Mouse (Mus musculus): Measurements from ENCODE around the gene Pgghg. TPM values are rescaled to one million over a fixed set of nuclear protein-coding genes. Genes with fewer than 3 reads are reported as not detected.

Gene Pgghg
- polyA plus RNA-seq, 1 experiment: 11.6 TPM

DNA sequence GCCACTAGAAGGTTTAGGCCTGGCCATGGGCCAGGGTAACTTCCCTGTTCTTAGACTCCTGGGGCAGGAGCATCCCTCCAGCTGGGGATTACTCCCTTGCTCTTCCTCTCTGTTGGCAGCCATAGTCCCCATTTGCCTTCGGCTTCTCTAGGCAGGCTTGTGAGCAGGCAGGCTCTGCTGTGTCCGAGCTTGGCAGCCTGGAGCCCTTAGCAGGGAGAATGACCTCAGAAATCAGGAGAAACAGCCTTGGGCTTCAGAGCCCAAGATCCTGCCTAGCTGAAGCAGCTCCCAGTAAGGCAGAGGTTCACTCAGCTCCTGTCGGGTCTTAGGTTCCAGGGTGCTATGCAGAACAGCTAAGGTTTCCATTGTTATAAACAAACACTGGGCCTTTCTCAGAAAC lies 42.1 kb upstream of the Pgghg start:
- Histone ChIP-seq H3ac (ENCODE audit: control insufficient read depth, insufficient read length) (no peak overlapping the region), H3K36me3 (ENCODE audit: control insufficient read depth, insufficient read depth) (peaks cover 18% of the 10 kb centered on the region), H3K4me2 (ENCODE audit: low read depth) (peak overlapping the region; percentile 61), H3K79me2 (ENCODE audit: control insufficient read depth, insufficient read depth) (no peaks in the 10 kb centered on the region), H3K4me3 (peak overlapping the region; percentile 28), H3K27me3 (ENCODE audit: control insufficient read depth, insufficient read depth, insufficient read length) (no peaks in the 10 kb centered on the region)
- TF ChIP-seq REST (IDR thresholded peaks at IDR 0.05; ENCODE audit: insufficient read depth, insufficient read length) (no peak), MYOD1 (IDR thresholded peaks at IDR 0.05; ENCODE audit: control insufficient read depth in 1 of 3, insufficient read length in 2 of 3, low read depth in 2 of 3) (no peak), POLR2A (IDR thresholded peaks at IDR 0.05; ENCODE audit: insufficient read length, low read depth) (no peak), MAX (IDR thresholded peaks at IDR 0.05; ENCODE audit: low read depth) (no peak), MYOG (IDR thresholded peaks at IDR 0.05; ENCODE audit: control insufficient read depth in 1 of 3, insufficient read depth in 1 of 3, insufficient read length in 2 of 3, low read depth in 2 of 3) (no peak), E2F4 (IDR thresholded peaks at IDR 0.05; ENCODE audit: insufficient read depth) (no peak), SRF (IDR thresholded peaks at IDR 0.05; ENCODE audit: control insufficient read depth, insufficient read length, low read depth) (no peak), TCF3 (IDR thresholded peaks at IDR 0.05; ENCODE audit: insufficient read length, low read depth) (no peak), POLR2AphosphoS2 (IDR thresholded peaks at IDR 0.05; ENCODE audit: insufficient read length, low read depth) (no peak), TCF12 (IDR thresholded peaks at IDR 0.05; ENCODE audit: insufficient read depth, poor library complexity, severe bottlenecking) (no peak), USF1 (IDR thresholded peaks at IDR 0.05; ENCODE audit: low read depth) (no peak), CEBPB (IDR thresholded peaks at IDR 0.05; ENCODE audit: insufficient read depth, poor library complexity, severe bottlenecking) (no peak)

DNA sequence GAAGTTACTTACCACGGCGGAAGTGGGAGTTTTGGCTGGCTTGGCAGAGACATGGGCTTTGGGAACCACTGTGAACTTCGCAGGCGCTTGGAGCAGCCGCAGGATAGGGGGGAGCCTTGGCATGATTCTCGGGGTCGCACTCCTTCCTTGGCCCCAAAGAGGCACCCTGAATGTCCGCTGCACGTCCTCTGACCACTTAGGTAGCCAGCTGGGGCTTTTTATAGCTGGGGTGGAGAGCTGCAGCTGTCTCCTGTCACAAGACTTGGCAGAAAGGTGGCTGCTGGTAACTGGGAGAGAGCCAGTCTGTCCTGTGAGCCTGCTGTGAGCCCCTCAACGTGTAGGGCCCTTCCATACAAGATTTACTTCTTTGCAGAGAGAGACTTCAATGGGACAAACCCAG lies 41.0 kb upstream of the Pgghg start, which contains the start of gene Cox8b:
Gene Cox8b (minus strand): TSS at position 227 of the 400 bp plus-strand sequence.
- no peak within 1 kb of the TSS for H3ac ChIP-seq (ENCODE audit: control insufficient read depth, insufficient read length)
- H3K4me2 ChIP-seq (ENCODE audit: low read depth): peak within 1 kb of the TSS; percentile 61
- no peaks in the 10 kb centered on the region for H3K27me3 ChIP-seq (ENCODE audit: control insufficient read depth, insufficient read depth, insufficient read length)
- H3K4me3 ChIP-seq: peak within 1 kb of the TSS; percentile 28
- TF ChIP-seq POLR2A (IDR thresholded peaks at IDR 0.05; ENCODE audit: insufficient read length, low read depth) (peak; percentile 68), MYOD1 (IDR thresholded peaks at IDR 0.05; ENCODE audit: control insufficient read depth in 1 of 3, insufficient read length in 2 of 3, low read depth in 2 of 3) (peak; percentile 65 to 80 (median 76)), E2F4 (IDR thresholded peaks at IDR 0.05; ENCODE audit: insufficient read depth) (no peak), TCF3 (IDR thresholded peaks at IDR 0.05; ENCODE audit: insufficient read length, low read depth) (no peak), CEBPB (IDR thresholded peaks at IDR 0.05; ENCODE audit: insufficient read depth, poor library complexity, severe bottlenecking) (no peak), POLR2AphosphoS2 (IDR thresholded peaks at IDR 0.05; ENCODE audit: insufficient read length, low read depth) (peak; percentile 61), USF1 (IDR thresholded peaks at IDR 0.05; ENCODE audit: low read depth) (no peak), MAX (IDR thresholded peaks at IDR 0.05; ENCODE audit: low read depth) (no peak), MYOG (IDR thresholded peaks at IDR 0.05; ENCODE audit: control insufficient read depth in 1 of 3, insufficient read depth in 1 of 3, insufficient read length in 2 of 3, low read depth in 2 of 3) (peak; percentile 62 to 94 (median 84)), TCF12 (IDR thresholded peaks at IDR 0.05; ENCODE audit: insufficient read depth, poor library complexity, severe bottlenecking) (peak; percentile 56)
- peaks cover 12% of the 10 kb centered on the region for H3K36me3 ChIP-seq (ENCODE audit: control insufficient read depth, insufficient read depth)
- no peaks in the 10 kb centered on the region for H3K79me2 ChIP-seq (ENCODE audit: control insufficient read depth, insufficient read depth)

DNA sequence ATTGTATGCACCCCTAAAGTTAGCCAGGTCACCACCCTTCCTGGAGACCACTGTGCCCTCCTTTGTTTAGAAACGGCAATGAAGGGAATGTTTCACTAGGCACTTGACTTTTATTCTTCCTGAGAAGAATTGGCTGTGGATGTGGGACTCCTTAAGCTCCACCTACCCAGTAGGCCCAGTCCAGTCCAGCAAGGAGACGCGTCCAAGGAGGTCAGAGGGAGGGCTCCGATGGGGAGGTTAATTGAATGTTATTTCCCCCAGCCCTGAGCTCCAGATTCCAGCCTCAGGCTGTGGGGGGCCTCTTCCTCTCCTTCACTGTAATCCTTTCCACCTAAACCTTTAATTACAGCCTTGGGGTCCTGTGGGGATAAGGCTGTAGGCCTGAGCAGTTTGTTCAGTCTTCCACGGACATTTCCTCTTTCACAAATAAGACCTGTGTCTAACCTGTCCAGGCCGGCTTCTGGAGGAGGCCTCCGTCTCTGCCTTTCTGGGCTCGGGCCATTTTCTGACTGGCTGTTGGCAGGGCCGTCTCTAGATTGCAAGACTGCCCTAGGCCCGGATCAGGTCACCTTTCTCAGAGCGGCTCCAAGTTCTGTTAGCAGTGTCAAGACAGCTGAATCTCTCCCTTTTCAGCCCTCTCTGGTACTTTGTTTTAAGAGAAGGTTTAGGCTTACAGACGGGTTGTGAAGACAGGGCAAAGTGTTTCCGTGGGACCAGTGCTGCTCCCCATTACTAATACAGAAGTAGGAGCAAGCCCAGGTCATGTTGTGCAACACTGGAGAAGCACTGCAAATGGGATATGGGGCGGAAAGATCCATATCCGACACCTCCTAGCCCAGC lies 38.9 kb upstream of the Pgghg start:
- H3ac ChIP-seq (ENCODE audit: control insufficient read depth, insufficient read length): no peak overlapping the region
- H3K4me3 ChIP-seq: no peak overlapping the region
- H3K27me3 ChIP-seq (ENCODE audit: control insufficient read depth, insufficient read depth, insufficient read length): no peaks in the 10 kb centered on the region
- H3K79me2 ChIP-seq (ENCODE audit: control insufficient read depth, insufficient read depth): no peaks in the 10 kb centered on the region
- H3K36me3 ChIP-seq (ENCODE audit: control insufficient read depth, insufficient read depth): peaks cover 7% of the 10 kb centered on the region
- no peak for TF ChIP-seq TCF12 (IDR thresholded peaks at IDR 0.05; ENCODE audit: insufficient read depth, poor library complexity, severe bottlenecking)
- TF ChIP-seq MYOG (IDR thresholded peaks at IDR 0.05; ENCODE audit: control insufficient read depth in 1 of 3, insufficient read depth in 1 of 3, insufficient read length in 2 of 3, low read depth in 2 of 3): no peak
- no peak for TF ChIP-seq REST (IDR thresholded peaks at IDR 0.05; ENCODE audit: insufficient read depth, insufficient read length)
- no peak for TF ChIP-seq POLR2AphosphoS2 (IDR thresholded peaks at IDR 0.05; ENCODE audit: insufficient read length, low read depth)
- no peak for TF ChIP-seq POLR2A (IDR thresholded peaks at IDR 0.05; ENCODE audit: insufficient read length, low read depth)
- no peak for TF ChIP-seq TCF3 (IDR thresholded peaks at IDR 0.05; ENCODE audit: insufficient read length, low read depth)
- no peak for TF ChIP-seq SRF (IDR thresholded peaks at IDR 0.05; ENCODE audit: control insufficient read depth, insufficient read length, low read depth)
- TF ChIP-seq MAX (IDR thresholded peaks at IDR 0.05; ENCODE audit: low read depth): no peak
- TF ChIP-seq E2F4 (IDR thresholded peaks at IDR 0.05; ENCODE audit: insufficient read depth): no peak
- no peak for TF ChIP-seq MYOD1 (IDR thresholded peaks at IDR 0.05; ENCODE audit: control insufficient read depth in 1 of 3, insufficient read length in 2 of 3, low read depth in 2 of 3)
- no peak for TF ChIP-seq CEBPB (IDR thresholded peaks at IDR 0.05; ENCODE audit: insufficient read depth, poor library complexity, severe bottlenecking)
- TF ChIP-seq USF1 (IDR thresholded peaks at IDR 0.05; ENCODE audit: low read depth): no peak
- no peak overlapping the region for H3K4me2 ChIP-seq (ENCODE audit: low read depth)

DNA sequence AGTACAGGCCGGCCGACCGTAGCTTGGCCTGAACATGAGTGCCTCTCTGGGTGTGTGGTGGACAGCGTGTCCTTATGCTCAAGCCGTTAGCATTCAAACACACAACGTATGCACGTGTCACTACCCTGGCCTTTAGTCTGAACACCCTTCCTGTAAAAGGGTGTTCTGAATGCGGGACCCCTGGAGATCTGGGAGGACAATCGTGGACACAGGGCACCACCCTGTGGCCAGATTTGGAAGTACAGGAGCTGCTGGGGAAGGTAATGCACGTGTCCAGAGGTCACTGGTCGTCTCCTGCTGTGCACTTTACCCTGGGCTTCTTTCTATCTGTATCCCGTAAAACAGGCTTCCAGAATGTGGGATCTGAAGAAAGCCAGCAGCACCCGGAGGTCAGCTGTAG lies 38.0 kb upstream of the Pgghg start:
- H3K27me3 ChIP-seq (ENCODE audit: control insufficient read depth, insufficient read depth, insufficient read length): no peaks in the 10 kb centered on the region
- no peak for TF ChIP-seq POLR2AphosphoS2 (IDR thresholded peaks at IDR 0.05; ENCODE audit: insufficient read length, low read depth)
- no peak for TF ChIP-seq SRF (IDR thresholded peaks at IDR 0.05; ENCODE audit: control insufficient read depth, insufficient read length, low read depth)
- TF ChIP-seq CEBPB (IDR thresholded peaks at IDR 0.05; ENCODE audit: insufficient read depth, poor library complexity, severe bottlenecking): no peak
- no peak for TF ChIP-seq MYOD1 (IDR thresholded peaks at IDR 0.05; ENCODE audit: control insufficient read depth in 1 of 3, insufficient read length in 2 of 3, low read depth in 2 of 3)
- no peak for TF ChIP-seq TCF12 (IDR thresholded peaks at IDR 0.05; ENCODE audit: insufficient read depth, poor library complexity, severe bottlenecking)
- TF ChIP-seq TCF3 (IDR thresholded peaks at IDR 0.05; ENCODE audit: insufficient read length, low read depth): no peak
- no peak for TF ChIP-seq USF1 (IDR thresholded peaks at IDR 0.05; ENCODE audit: low read depth)
- TF ChIP-seq MAX (IDR thresholded peaks at IDR 0.05; ENCODE audit: low read depth): no peak
- no peak for TF ChIP-seq POLR2A (IDR thresholded peaks at IDR 0.05; ENCODE audit: insufficient read length, low read depth)
- no peak for TF ChIP-seq REST (IDR thresholded peaks at IDR 0.05; ENCODE audit: insufficient read depth, insufficient read length)
- TF ChIP-seq E2F4 (IDR thresholded peaks at IDR 0.05; ENCODE audit: insufficient read depth): no peak
- TF ChIP-seq MYOG (IDR thresholded peaks at IDR 0.05; ENCODE audit: control insufficient read depth in 1 of 3, insufficient read depth in 1 of 3, insufficient read length in 2 of 3, low read depth in 2 of 3): no peak
- H3ac ChIP-seq (ENCODE audit: control insufficient read depth, insufficient read length): no peak overlapping the region
- no peaks in the 10 kb centered on the region for H3K79me2 ChIP-seq (ENCODE audit: control insufficient read depth, insufficient read depth)
- H3K4me2 ChIP-seq (ENCODE audit: low read depth): no peak overlapping the region
- H3K4me3 ChIP-seq: no peak overlapping the region
- peaks cover 7% of the 10 kb centered on the region for H3K36me3 ChIP-seq (ENCODE audit: control insufficient read depth, insufficient read depth)
